8 mouse cellular contexts compared by ENCODE assay signal in genomic region chr5:37244161-37244560, GRCm38 (mm10). TPM values are rescaled to one million over a fixed set of nuclear protein-coding genes. Genes with fewer than 3 reads are reported as not detected.
DNase-seq lines count a peak whose midpoint lies in the region; ATAC-seq lines count a peak whose summit lies in the region.

No protein-coding gene starts in this region.

- H3K27ac ChIP-seq in kidney, embryonic 14.5 days (ENCODE audit: low read depth, low read length) = no peak overlapping the region

- DNase-seq in MN1 (ENCODE audit: low spot score) = peak; percentile 93
- peak; percentile 67 to 79 for DNase-seq in cerebellum, postnatal 25 days
- DNase-seq in frontal cortex, postnatal 36 days (ENCODE audit: low spot score in 2 of 2) = peak; percentile 74 to 80
- DNase-seq in mesoderm, embryonic 11.5 days (ENCODE audit: low read depth, low spot score) = peak; percentile 80
- DNase-seq in right cerebral cortex, postnatal 4 days = peak; percentile 75
- no peak for DNase-seq in ovary, adult 18-20 months (ENCODE audit: low spot score)
- DNase-seq in gastrocnemius, adult 18-20 months (ENCODE audit: low spot score) = no peak

- no peak overlapping the region; the same call in 1 of the 2 replicates for H3K4me2 ChIP-seq in kidney, embryonic 14.5 days (replicated peaks; ENCODE audit: low read depth, low read length)

- no peaks in the 10 kb centered on the region for H3K9me3 ChIP-seq in kidney, embryonic 14.5 days (ENCODE audit: control insufficient read depth, low read length)

- no peaks in the 10 kb centered on the region for H3K36me3 ChIP-seq in kidney, embryonic 14.5 days (ENCODE audit: control insufficient read depth, insufficient read depth, low read length)

- H3K4me3 ChIP-seq in kidney, embryonic 14.5 days (ENCODE audit: low read length) = no peak overlapping the region

- no peak overlapping the region for H3K9ac ChIP-seq in kidney, embryonic 14.5 days (ENCODE audit: low read depth, low read length)

- WGBS in kidney, embryonic 14.5 days = 0% methylated on average over 13 of the region's 13 CpGs

- peaks cover 65% of the 10 kb centered on the region for H3K27me3 ChIP-seq in kidney, embryonic 14.5 days (ENCODE audit: control insufficient read depth, insufficient read depth, low read length)

- H3K4me1 ChIP-seq in kidney, embryonic 14.5 days (ENCODE audit: control insufficient read depth, insufficient read depth, low read length) = peaks cover 12% of the 10 kb centered on the region; the same call in 1 of the 2 replicates

- no peak for ATAC-seq in kidney, embryonic 14.5 days (ENCODE audit: low FRiP score, low TSS enrichment)

RNA-seq across cellular contexts. Expression of gene Crmp1, which starts 2.4 kb away (rescaled TPM):
- under 1 TPM; 0.17 to 0.46 TPM for total RNA-seq in gastrocnemius, adult 18-20 months (2021)
- polyA plus RNA-seq in kidney, embryonic 14.5 days (2014; fragmentation: Nextera tagmentation; extraction: Ambion mirVana) = 9.7 and 12.0 TPM in 2 replicates

Comparison
In these comparisons a context has a peak if more than half of its experiments do, and no peak if none do; other contexts are left out.
1. DNase-seq: peak in MN1 (single experiment), cerebellum, postnatal 25 days (2 of 2), frontal cortex, postnatal 36 days (2 of 2), mesoderm, embryonic 11.5 days (single experiment) and right cerebral cortex, postnatal 4 days (single experiment); none in ovary, adult 18-20 months (single experiment) and gastrocnemius, adult 18-20 months (single experiment).